Mouse (Mus musculus) ES-Bruce4 (cell line): ENCODE measurements around the gene Prrt3.

Experiments used
- CTCF ChIP-seq: IDR thresholded peaks from one replicate; pipeline ENCODE4 v1.8.1; 2011; ENCODE audit warnings: low read depth, low read length
- EP300 ChIP-seq: IDR thresholded peaks from 2 replicates; pipeline ENCODE4 v1.6.1; 2011; ENCODE audit warnings: low read depth, low read length; ENCODE audit not compliant: insufficient read depth
- POLR2A ChIP-seq: IDR thresholded peaks from one replicate; pipeline ENCODE4 v1.8.1; 2011; ENCODE audit warnings: low read length; ENCODE audit not compliant: insufficient read depth

GRCm38 (mm10) chr6:113482477-113483099 is 19.1 kb downstream of the Prrt3 start:
- TF ChIP-seq POLR2A: no peak
- no peak for TF ChIP-seq CTCF
- no peak for TF ChIP-seq EP300
